Mouse (Mus musculus): ENCODE data around the gene Rps6kl1.

- TF ChIP-seq CTCF (IDR thresholded peaks at IDR 0.05; ENCODE audit: borderline replicate concordance, insufficient read depth, low read length) = no peak
- TF ChIP-seq POLR2A (IDR thresholded peaks at IDR 0.05; ENCODE audit: low read depth, low read length) = no peak
Observed at GRCm38 (mm10) chr12:85103096-85103495, 48.0 kb downstream of the Rps6kl1 start.

Data from embryonic fibroblast, embryonic 13.5 days (primary cell).